Mouse (Mus musculus) thymus, postnatal 4 days (tissue): ENCODE results near the gene Plekhg6.

Experiments used
- DNase-seq: peaks from one replicate; pipeline ENCODE4 v3.0.0; 2021

The Plekhg6 gene

DNA sequence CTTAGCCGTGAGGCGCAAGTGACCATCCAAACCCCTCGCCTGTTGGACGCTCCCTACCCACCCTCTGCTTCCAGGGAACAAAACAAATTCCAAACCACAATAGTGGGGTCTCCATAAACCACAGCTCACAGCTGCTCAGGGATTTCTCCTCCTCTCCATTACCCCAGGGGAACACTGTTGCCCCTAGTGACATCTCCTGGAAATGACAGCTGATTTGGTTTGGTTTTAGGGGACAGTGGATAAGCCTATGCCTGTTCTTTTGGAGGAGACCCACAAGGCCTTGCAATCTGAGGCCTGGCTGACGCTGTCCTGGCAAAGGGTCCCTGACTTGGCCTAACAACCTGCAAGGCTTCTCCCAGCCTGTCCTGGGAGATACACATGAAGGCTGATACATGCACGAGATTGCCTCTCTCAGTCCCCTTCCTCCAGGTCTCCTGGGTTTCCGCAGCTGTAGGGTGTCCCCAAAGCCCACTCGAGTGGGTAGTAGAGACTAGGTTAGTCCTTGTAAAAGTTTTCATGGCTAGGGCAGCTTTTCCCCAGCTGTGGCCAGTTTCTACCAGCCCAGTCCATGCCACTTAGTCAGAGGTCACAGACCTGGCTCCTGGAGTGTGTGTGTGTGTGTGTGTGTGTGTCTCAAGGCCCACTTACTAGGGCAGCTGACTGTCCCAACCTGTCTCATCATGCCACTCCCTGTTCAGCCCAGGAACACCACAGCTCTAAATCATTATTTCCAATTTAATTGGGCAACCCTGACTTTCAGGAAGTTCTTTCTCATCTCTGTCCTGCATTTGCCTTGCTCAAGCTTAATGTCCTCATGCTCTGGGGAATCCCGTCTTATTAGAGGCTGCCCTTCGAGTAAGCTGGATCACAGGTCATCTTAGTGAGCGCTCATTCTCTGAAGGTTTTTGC is 4.7 kb upstream of the Plekhg6 start:
- peak; percentile 64 for DNase-seq

GRCm38 (mm10) chr6:125382024-125382423 is 1.4 kb upstream of the Plekhg6 start:
- no peak for DNase-seq

DNA sequence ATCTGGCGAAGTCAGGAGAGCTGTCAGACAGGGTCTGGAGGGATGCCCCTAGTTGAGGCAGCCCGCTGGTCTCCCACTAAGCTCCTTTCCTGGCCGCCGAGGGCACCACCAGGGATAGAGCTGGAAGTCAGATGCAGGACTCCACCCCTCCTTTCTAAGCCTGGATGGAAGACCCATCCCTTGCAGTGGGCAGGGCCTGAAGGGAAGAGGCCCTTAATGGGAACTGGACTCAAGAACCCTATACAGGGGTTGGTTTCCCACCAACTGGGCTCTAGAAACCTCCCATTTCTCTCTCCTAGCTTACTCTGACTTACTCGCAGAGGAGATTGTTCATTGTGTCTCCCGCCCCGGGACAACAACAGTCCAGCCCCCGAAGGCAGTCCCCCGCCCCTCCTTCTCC is 812 bp downstream of the Plekhg6 start:
- no peak for DNase-seq

- DNase-seq = no peak
Observed at GRCm38 (mm10) chr6:125378621-125379020, 2.0 kb downstream of the Plekhg6 start.

- peak; percentile 94 for DNase-seq
Observed at GRCm38 (mm10) chr6:125377582-125378451, 2.8 kb downstream of the Plekhg6 start.

GRCm38 (mm10) chr6:125377042-125377441 is 3.6 kb downstream of the Plekhg6 start:
- DNase-seq = no peak

- peak; percentile 56 for DNase-seq
Observed at GRCm38 (mm10) chr6:125367758-125368371, 12.7 kb downstream of the Plekhg6 start.

- DNase-seq = no peak
Observed at GRCm38 (mm10) chr6:125366133-125366532, 14.5 kb downstream of the Plekhg6 start.

DNA sequence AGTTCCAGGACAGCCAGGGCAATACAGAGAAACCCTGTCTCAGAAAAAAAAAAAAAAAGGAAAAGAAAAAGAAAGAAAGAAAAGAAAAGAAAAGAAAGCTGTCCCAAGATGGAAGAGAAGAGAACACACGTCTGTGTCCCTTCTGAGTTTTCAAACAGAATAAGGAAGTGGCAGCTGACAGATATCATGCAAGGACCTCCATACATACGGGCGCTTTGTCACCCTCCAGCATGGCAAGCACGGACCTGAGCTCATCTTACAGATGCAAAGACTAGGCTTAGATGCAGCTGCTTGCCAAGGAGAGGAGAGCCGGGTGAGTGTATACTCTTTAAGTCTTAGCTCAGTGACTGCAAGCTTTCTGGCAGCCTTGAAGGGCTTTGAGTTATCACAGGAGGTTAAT is 15.1 kb downstream of the Plekhg6 start:
- no peak for DNase-seq

DNA sequence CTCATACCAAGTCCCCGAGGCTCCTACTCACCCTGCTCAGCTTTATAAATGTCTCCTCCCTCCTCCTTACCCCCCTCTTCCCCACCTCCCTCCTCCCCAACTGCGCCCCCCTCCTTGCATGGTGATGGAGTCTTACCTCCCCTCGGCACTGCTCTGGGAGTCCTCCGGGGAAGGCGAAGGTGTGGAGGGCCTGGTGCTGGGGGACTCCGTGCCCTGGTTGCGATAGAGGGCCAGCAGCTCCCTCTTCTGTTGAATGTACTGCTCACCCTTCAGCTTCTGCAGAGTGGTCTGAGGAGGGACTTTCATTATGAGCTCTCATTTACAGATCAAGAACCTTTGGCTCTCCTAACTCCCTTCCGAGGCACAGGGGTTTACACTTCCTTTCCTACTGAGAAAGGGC is 16.1 kb downstream of the Plekhg6 start:
- peak; percentile 53 for DNase-seq

DNA sequence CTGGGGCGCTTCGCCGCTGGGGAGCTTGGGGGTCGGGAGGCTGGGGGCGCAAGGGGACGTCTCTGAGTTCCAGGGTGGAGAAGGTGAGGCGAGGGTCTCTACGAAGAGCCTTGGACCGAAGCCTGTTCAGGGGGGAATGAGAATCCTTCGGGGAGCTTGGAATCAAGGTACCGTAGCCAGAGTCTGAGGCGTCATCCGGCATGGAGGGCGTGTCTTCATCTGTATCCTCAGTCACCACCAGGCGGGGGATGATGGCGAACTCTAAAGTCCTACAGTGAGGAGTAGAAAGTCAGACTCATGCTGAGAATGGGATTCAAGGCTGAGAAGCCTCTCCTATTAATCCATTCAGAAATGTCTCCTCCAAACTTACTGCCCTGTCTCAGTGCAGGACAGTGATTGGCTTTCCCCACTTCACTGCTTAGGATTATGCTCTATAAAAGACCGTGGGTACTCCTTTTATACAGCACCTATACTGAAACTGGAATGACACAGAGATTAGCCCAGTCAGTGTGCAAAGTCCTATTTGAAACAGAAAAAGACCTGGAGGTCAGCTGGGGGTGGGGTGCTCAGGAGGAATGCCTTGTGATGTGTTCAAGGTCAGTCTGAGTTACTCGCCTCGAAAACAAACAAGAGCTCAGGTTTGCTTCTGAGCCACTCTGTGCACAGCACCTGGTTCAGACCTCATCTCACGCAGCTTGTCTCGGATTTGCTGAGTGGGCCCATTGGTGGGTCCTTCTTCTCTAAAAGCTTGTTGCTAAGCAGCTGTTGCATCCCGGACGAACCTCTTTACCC is 16.9 kb downstream of the Plekhg6 start:
- DNase-seq = no peak

DNA sequence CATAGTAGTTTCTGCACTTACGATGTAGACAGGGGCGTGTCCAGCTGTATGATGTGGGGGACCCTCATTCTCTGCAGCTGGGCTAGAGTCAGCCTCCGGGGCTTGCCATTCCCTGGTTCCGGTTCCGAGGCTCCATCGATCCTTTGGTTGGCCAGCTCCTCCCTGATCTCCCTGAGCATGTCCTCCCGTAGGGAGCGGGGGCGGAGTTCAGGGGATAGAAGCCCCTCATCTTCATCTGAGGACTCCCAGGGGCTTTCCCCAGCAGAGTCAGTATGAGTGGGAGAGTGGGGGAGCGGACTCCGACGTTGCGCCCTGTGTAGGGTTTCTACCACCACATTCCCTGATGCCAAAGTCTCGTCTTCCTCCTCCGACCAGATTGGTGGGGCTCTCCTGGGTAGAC is 17.6 kb downstream of the Plekhg6 start:
- DNase-seq = no peak

- peak; percentile 54 for DNase-seq
Observed at GRCm38 (mm10) chr6:125361467-125362291, 18.9 kb downstream of the Plekhg6 start.

- no peak for DNase-seq
Observed at GRCm38 (mm10) chr6:125360846-125361245, 19.7 kb downstream of the Plekhg6 start.

GRCm38 (mm10) chr6:125359999-125360398 is 20.6 kb downstream of the Plekhg6 start:
- DNase-seq = no peak

DNA sequence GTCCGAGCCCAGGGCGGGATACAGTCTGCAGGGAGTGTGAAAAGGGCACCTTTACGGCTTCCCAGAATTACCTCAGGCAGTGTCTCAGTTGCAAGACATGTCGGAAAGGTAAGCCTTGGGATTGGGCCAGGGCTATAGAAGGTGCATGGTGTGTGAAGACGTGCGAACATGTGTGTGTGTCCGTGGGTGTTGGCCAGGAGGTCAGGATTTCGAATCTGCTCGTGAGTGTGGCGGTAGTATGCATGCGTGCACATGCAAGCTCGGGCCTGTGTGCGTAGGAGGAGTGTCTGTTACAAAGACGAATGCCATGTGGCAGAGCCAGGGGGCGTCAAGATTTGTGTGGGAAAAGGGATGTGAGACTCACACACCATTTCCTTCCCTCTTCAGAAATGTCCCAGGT is 23.3 kb downstream of the Plekhg6 start:
- no peak for DNase-seq

DNA sequence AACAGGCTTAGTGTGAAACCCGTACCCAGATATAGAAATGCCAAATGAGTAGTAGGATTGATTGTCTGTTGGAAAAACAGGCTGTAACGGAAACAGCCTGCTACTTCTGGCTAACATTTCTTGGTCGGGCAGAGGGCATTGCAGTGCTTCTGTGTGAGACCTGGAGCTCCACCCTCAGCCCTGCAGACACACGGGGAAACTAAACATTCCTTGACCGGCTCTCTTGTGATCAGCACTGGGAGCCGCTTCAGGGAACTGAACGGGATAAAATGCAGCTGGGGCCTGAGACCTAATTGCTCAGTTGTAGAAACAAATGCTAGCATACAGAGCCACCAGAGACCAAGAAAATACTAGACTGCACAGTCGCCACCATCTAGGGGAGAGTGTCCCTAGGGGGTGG is 24.3 kb downstream of the Plekhg6 start:
- no peak for DNase-seq

GRCm38 (mm10) chr6:125355197-125355741 is 25.3 kb downstream of the Plekhg6 start:
- DNase-seq = peak; percentile 82

GRCm38 (mm10) chr6:125354352-125355151 is 26.0 kb downstream of the Plekhg6 start:
- peak; percentile 46 for DNase-seq

DNA sequence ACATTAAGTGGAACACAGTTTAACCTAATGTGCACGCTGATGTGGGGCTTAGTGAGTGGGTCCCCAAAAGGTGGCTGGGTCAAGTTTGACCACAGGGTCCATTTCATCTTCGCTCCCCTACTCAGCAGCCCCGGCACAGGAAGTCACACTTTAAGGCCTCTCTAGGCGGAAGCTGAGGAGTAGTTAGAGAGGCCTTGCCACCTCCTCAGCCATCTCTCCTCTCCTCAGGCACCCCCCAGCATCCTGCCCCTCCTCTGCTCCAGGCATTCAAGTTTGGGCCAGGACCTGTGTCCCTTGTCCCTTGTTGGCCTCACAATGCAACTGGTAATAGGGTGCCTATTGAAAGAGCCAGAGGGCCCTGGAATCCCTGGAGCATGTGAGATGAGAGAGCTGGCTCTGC is 26.9 kb downstream of the Plekhg6 start:
- DNase-seq = peak; percentile 71
